Mouse (Mus musculus) stomach, postnatal 0 days (tissue): ENCODE data around the gene Cyp4x1. TPM values are rescaled to one million over a fixed set of nuclear protein-coding genes. Genes with fewer than 3 reads are reported as not detected.
A peak's percentile ranks its signal among the peaks of the same experiment; 100 is the strongest.

Experiments
- ATAC-seq: fragments of 200-750 bp; cut with Nextera tagmentation; 2 replicates; pipeline ENCODE4 v1.8.0; 2017; ENCODE audit not compliant: low FRiP score, low TSS enrichment
- DNase-seq: peaks from one replicate; pipeline ENCODE4 v3.0.0-alpha.2; 2016; ENCODE audit warnings: low spot score
- H3K27ac ChIP-seq: fragments of 300-500 bp; sonication (generic); replicated peaks from 2 replicates; pipeline ENCODE4 v1.5.1; 2014; ENCODE audit warnings: mild to moderate bottlenecking, control low read depth
- H3K27me3 ChIP-seq: fragments of 300-500 bp; sonication (generic); 2 replicates; pipeline ENCODE4 v1.6.1; 2014; ENCODE audit warnings: low read length; ENCODE audit not compliant: control insufficient read depth, insufficient read depth
- H3K36me3 ChIP-seq: fragments of 300-500 bp; sonication (generic); 2 replicates; pipeline ENCODE4 v1.6.1; 2014; ENCODE audit warnings: low read length, mixed read lengths; ENCODE audit not compliant: control insufficient read depth, insufficient read depth
- H3K4me1 ChIP-seq: fragments of 300-500 bp; sonication (generic); replicated peaks from 2 replicates; pipeline ENCODE4 v1.6.1; 2014; ENCODE audit warnings: antibody characterized with exemption; ENCODE audit not compliant: control insufficient read depth, insufficient read depth
- H3K4me2 ChIP-seq: fragments of 300-500 bp; sonication (generic); replicated peaks from 2 replicates; pipeline ENCODE4 v1.6.1; 2014; ENCODE audit warnings: low read depth, mild to moderate bottlenecking, control low read depth, moderate library complexity
- H3K4me3 ChIP-seq: fragments of 300-500 bp; sonication (generic); 2 replicates; pipeline ENCODE4 v1.5.1; 2014; ENCODE audit warnings: low read depth, low read length, control low read depth
- H3K9ac ChIP-seq: fragments of 300-500 bp; sonication (generic); 2 replicates; pipeline ENCODE4 v1.6.1; 2014; ENCODE audit warnings: mild to moderate bottlenecking, low read length, control low read depth, mixed read lengths
- H3K9me3 ChIP-seq: fragments of 300-500 bp; sonication (generic); 2 replicates; pipeline ENCODE4 v1.6.1; 2016; ENCODE audit warnings: low read length; ENCODE audit not compliant: control insufficient read depth
- CTCF ChIP-seq: IDR thresholded peaks from 2 replicates; pipeline ENCODE4 v1.5.1; 2016; ENCODE audit warnings: antibody characterized with exemption, low read depth, mild to moderate bottlenecking, moderate library complexity
- EP300 ChIP-seq: optimal IDR thresholded peaks from 2 replicates; pipeline ENCODE3; 2016; ENCODE audit warnings: antibody characterized with exemption
- WGBS: fragments of 180-500 bp; shearing (Covaris S2); extraction: QIAGEN DNeasy Blood & Tissue Kit; methylation state at CpG from one replicate; pipeline ENCODE4 v1.1.7; 2014; 5-methylcytosine and 5-hydroxymethylcytosine counted together
- polyA plus RNA-seq: library from polyadenylated mRNA; unstranded; fragments of >200 nt; fragmentation: Nextera tagmentation; extraction: Ambion mirVana; gene quantifications from 2 replicates; pipeline ENCODE4 v1.2.1, GENCODE M21; 2015

The Cyp4x1 gene
- polyA plus RNA-seq, 1 experiment from 2014 or later: 0.28 TPM

DNA sequence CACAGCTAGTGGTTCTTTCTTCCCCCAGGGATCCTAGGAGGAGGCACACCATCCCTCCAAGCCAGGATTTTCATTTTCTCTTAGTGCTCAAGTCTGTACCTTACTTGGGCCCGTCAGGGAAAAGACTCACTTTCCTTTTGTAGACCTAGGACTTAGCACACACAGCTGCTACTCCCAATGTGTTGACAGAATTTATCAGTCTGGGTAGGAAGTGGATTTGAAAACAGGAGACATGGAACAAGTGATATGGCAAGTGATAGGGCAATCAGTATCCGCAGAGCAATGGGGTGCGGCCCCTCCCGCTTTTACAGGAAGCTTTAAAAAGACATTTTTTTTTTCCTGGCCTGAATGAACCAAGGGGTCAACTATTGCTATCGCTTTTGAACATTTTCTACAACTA lies 996 bp downstream of the Cyp4x1 start:
- no peak overlapping the region for H3K27ac ChIP-seq
- peak; percentile 47; the same call in 1 of the 2 replicates for ATAC-seq
- no peaks in the 10 kb centered on the region for H3K27me3 ChIP-seq
- 0 out of 2 replicates have a peak, but pooled peaks cover 2% of the 10 kb centered on the region for H3K4me1 ChIP-seq
- no peaks in the 10 kb centered on the region for H3K9me3 ChIP-seq
- no peak overlapping the region for H3K4me3 ChIP-seq
- H3K4me2 ChIP-seq: peak overlapping the region; percentile 20; the same call in 1 of the 2 replicates
- no peak overlapping the region for H3K9ac ChIP-seq
- 9% methylated on average over 5 of the region's 5 CpGs for WGBS
- DNase-seq: peak; percentile 15
- no peaks in the 10 kb centered on the region for H3K36me3 ChIP-seq
- TF ChIP-seq CTCF (no peak), EP300 (no peak)

DNA sequence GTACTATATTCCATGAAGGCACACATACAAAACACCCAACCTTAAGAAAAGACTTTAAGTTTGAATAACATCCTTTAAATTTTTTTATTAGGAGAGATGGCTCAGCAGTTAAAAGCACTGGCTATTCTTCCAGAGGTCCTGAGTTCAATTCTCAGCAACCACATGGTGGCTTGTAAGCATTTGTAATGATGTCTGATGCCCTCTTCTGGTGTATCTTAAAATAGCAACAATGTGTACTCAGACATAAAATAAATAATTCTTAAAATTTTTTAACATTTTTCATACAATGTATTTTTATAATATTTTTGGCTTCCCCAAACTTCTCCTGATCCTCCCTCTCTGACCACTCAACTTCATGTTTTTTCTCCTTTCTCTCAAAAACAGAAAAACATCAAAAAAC lies 9.4 kb downstream of the Cyp4x1 start:
- Histone ChIP-seq H3K4me2 (no peak overlapping the region), H3K9ac (no peak overlapping the region), H3K9me3 (no peaks in the 10 kb centered on the region), H3K36me3 (no peaks in the 10 kb centered on the region), H3K27me3 (no peaks in the 10 kb centered on the region), H3K27ac (no peak overlapping the region), H3K4me3 (no peak overlapping the region), H3K4me1 (no peaks in the 10 kb centered on the region)
- DNase-seq (no peak), ATAC-seq (no peak)
- TF ChIP-seq CTCF: peak; percentile 29
- no peak for TF ChIP-seq EP300

DNA sequence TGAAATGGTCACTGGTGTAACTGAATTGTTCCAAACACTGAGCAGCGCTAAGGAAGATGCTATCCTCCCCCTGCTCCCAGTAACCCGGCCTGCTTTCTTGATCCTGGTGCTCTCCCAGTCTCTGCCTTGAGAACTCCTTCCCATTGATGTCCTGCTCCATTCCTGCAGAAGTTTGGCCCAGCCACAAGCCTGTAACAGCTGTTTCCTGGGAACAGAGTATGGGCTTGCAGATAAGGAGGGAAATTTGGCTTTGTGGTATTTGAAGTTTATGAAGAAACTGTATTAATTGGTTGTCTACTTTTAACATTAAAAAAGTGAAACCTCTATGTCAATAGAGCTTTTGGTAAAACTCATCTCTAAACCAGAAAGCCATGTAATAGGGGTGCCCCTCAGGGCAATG lies 10.6 kb downstream of the Cyp4x1 start:
- no peak overlapping the region for H3K9ac ChIP-seq
- no peaks in the 10 kb centered on the region for H3K4me1 ChIP-seq
- H3K4me2 ChIP-seq: no peak overlapping the region
- no peaks in the 10 kb centered on the region for H3K36me3 ChIP-seq
- TF ChIP-seq EP300 (no peak), CTCF (no peak)
- DNase-seq (no peak), ATAC-seq (no peak)
- H3K27me3 ChIP-seq: no peaks in the 10 kb centered on the region
- 61% methylated on average over 2 of the region's 2 CpGs for WGBS
- H3K9me3 ChIP-seq: no peaks in the 10 kb centered on the region
- no peak overlapping the region for H3K27ac ChIP-seq
- no peak overlapping the region for H3K4me3 ChIP-seq

DNA sequence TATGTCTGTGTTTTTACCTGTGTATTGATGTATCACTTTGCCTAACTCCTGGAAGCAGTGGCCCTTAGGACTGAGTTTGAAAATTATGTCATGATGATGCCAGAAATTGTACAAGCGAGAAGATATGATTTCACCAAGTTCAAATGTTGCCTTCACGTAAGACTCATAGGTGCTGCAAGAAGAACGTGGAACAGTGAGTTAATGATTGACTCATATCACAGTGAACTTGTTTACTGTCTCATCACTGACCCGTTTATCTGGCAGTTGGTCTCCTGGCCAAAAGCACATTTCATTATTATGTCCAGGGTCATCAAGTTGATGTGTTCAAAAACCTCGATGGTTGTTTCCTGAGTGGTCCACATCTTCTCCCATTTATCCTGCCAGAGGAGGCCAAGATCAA lies 12.5 kb downstream of the Cyp4x1 start:
- TF ChIP-seq EP300: no peak
- TF ChIP-seq CTCF: no peak
- DNase-seq: no peak
- Histone ChIP-seq H3K27ac (no peak overlapping the region), H3K9me3 (no peaks in the 10 kb centered on the region), H3K9ac (no peak overlapping the region), H3K36me3 (no peaks in the 10 kb centered on the region), H3K4me2 (no peak overlapping the region), H3K4me3 (no peak overlapping the region), H3K4me1 (no peaks in the 10 kb centered on the region), H3K27me3 (no peaks in the 10 kb centered on the region)
- ATAC-seq: no peak
- 67% methylated on average over 5 of the region's 5 CpGs for WGBS

DNA sequence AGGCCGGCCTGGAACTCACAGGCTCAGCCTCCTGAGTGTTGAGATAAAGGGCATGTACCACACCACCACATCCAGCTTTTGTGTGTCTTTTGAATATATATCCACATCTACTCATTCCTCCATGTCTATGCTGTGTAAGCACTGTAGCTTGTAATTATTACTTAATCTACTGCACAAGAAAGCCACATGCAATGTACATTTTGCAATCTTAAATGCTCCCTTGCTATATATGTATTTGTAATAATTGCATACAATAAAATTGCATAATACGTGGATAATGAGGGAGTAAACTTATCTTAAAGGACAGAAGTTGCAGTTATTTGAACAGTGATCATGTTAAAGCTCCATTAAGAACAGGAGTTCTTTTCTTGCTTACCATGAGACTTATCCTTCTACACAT lies 12.9 kb downstream of the Cyp4x1 start:
- no peaks in the 10 kb centered on the region for H3K9me3 ChIP-seq
- no peaks in the 10 kb centered on the region for H3K27me3 ChIP-seq
- H3K9ac ChIP-seq: no peak overlapping the region
- H3K4me2 ChIP-seq: no peak overlapping the region
- H3K4me3 ChIP-seq: no peak overlapping the region
- H3K36me3 ChIP-seq: no peaks in the 10 kb centered on the region
- TF ChIP-seq EP300 (no peak), CTCF (no peak)
- 77% methylated on average over 2 of the region's 2 CpGs for WGBS
- H3K4me1 ChIP-seq: no peaks in the 10 kb centered on the region
- no peak for ATAC-seq
- H3K27ac ChIP-seq: no peak overlapping the region
- no peak for DNase-seq

DNA sequence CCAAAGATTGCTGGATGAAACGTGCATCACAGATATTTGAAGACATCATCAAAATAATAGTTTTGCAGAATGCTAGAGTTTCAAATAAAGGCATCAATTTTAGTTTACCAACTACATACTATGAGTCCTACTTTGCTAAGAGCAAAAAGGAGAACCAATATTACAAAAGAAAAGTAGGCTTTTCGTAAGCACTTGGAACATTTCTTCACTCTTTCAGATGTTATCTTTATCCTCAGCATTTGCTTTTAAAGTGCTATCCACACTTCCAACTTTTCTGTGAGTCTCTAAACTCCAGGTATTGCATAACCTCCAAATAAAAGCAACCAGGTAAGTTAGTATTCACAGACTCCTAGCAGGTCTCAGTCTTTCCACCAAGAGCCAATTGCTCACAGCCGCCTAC lies 14.4 kb downstream of the Cyp4x1 start:
- H3K4me2 ChIP-seq: no peak overlapping the region
- H3K4me1 ChIP-seq: no peaks in the 10 kb centered on the region
- 85% methylated on average over 3 of the region's 3 CpGs for WGBS
- no peak overlapping the region for H3K27ac ChIP-seq
- H3K27me3 ChIP-seq: no peaks in the 10 kb centered on the region
- H3K9me3 ChIP-seq: no peaks in the 10 kb centered on the region
- DNase-seq: no peak
- H3K36me3 ChIP-seq: no peaks in the 10 kb centered on the region
- TF ChIP-seq CTCF (no peak), EP300 (no peak)
- no peak overlapping the region for H3K4me3 ChIP-seq
- no peak for ATAC-seq
- no peak overlapping the region for H3K9ac ChIP-seq
